Mouse (Mus musculus): ENCODE results near the gene S100a2. TPM values are rescaled to one million over a fixed set of nuclear protein-coding genes. Genes with fewer than 3 reads are reported as not detected.

S100a2 gene
- polyA plus RNA-seq, 1 experiment = not detected

- Histone ChIP-seq H3K4me3 (ENCODE audit: insufficient read depth, low read length) (no peak overlapping the region), H3K27ac (ENCODE audit: insufficient read depth, low read length) (no peak overlapping the region), H3K4me1 (ENCODE audit: control insufficient read depth, insufficient read depth, low read length) (peaks cover 9% of the 10 kb centered on the region)
- TF ChIP-seq POLR2A (IDR thresholded peaks at IDR 0.05; ENCODE audit: low read depth, low read length) (no peak), CTCF (IDR thresholded peaks at IDR 0.05; ENCODE audit: borderline replicate concordance, insufficient read depth, low read length) (no peak)
These were observed 13.6 kb upstream of the S100a2 start for GRCm38 (mm10) chr3:90576351-90577001.

DNA sequence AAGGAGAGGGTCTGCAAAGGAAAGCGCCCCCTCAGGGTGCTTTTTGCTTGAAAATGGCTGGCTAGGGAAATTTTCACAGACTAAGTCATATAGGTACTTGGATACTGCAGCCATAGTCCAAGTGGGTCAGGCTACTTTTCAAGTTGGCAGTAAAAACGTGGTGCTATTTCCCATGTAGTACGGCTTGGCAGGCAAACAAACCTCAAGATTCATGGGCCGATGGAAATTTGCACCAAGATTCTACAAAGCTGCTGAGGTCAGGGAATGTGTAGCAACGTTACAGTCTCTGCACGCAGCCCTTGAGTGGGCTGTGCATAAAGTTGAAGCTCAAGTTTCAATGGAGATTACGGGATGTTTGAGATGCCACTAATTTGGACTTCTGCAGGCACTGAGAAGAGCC lies 10.6 kb upstream of the S100a2 start:
- Histone ChIP-seq H3K4me1 (ENCODE audit: control insufficient read depth, insufficient read depth, low read length) (peaks cover 9% of the 10 kb centered on the region), H3K27ac (ENCODE audit: insufficient read depth, low read length) (0 out of 2 replicates have a peak overlapping the region, but pooled peaks have one; percentile 13), H3K4me3 (ENCODE audit: insufficient read depth, low read length) (no peak overlapping the region)
- no peak for TF ChIP-seq POLR2A (IDR thresholded peaks at IDR 0.05; ENCODE audit: low read depth, low read length)

- no peak overlapping the region for H3K27ac ChIP-seq (ENCODE audit: insufficient read depth, low read length)
- H3K4me3 ChIP-seq (ENCODE audit: insufficient read depth, low read length) = no peak overlapping the region
- TF ChIP-seq CTCF (IDR thresholded peaks at IDR 0.05; ENCODE audit: borderline replicate concordance, insufficient read depth, low read length) (no peak), POLR2A (IDR thresholded peaks at IDR 0.05; ENCODE audit: low read depth, low read length) (no peak)
- peaks cover 8% of the 10 kb centered on the region for H3K4me1 ChIP-seq (ENCODE audit: control insufficient read depth, insufficient read depth, low read length)
These were observed 8.9 kb upstream of the S100a2 start for GRCm38 (mm10) chr3:90581141-90581540.

GRCm38 (mm10) chr3:90582156-90582555 lies 7.9 kb upstream of the S100a2 start:
- TF ChIP-seq CTCF (IDR thresholded peaks at IDR 0.05; ENCODE audit: borderline replicate concordance, insufficient read depth, low read length) (no peak), POLR2A (IDR thresholded peaks at IDR 0.05; ENCODE audit: low read depth, low read length) (no peak)

GRCm38 (mm10) chr3:90582556-90582955 lies 7.5 kb upstream of the S100a2 start:
- H3K4me3 ChIP-seq (ENCODE audit: insufficient read depth, low read length) = no peak overlapping the region
- TF ChIP-seq POLR2A (IDR thresholded peaks at IDR 0.05; ENCODE audit: low read depth, low read length) (no peak), CTCF (IDR thresholded peaks at IDR 0.05; ENCODE audit: borderline replicate concordance, insufficient read depth, low read length) (no peak)

More at GRCm38 (mm10) chr3:90582156-90582555, 7.9 kb upstream of the S100a2 start:
- Histone ChIP-seq H3K4me3 (ENCODE audit: insufficient read depth, low read length) (no peak overlapping the region), H3K4me1 (ENCODE audit: control insufficient read depth, insufficient read depth, low read length) (peaks cover 9% of the 10 kb centered on the region), H3K27ac (ENCODE audit: insufficient read depth, low read length) (no peak overlapping the region)

DNA sequence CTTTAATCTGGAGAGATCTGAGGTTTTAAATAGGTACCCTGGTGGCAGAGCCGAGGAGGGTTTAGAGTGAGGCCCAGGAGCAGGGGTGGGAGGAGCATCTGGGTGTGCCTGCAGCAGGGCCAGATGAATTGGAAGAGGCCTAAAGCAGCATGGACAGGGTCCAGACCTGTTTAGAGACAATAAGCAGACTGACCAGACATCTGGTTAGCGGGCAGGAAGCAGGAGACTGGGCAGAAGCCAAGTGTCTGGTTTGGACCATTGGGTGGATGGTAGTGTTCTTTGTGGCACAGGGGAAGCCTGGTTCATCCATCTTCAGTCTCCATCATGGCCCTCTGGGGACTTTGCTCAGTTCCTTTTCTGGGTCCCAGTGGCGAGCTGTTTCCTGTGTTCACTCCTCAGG lies 6.2 kb upstream of the S100a2 start:
- Histone ChIP-seq H3K27ac (ENCODE audit: insufficient read depth, low read length) (no peak overlapping the region), H3K4me3 (ENCODE audit: insufficient read depth, low read length) (no peak overlapping the region), H3K4me1 (ENCODE audit: control insufficient read depth, insufficient read depth, low read length) (peaks cover 16% of the 10 kb centered on the region)
- TF ChIP-seq POLR2A (IDR thresholded peaks at IDR 0.05; ENCODE audit: low read depth, low read length) (no peak), CTCF (IDR thresholded peaks at IDR 0.05; ENCODE audit: borderline replicate concordance, insufficient read depth, low read length) (no peak)

More at GRCm38 (mm10) chr3:90582556-90582955, 7.5 kb upstream of the S100a2 start:
- Histone ChIP-seq H3K4me1 (ENCODE audit: control insufficient read depth, insufficient read depth, low read length) (peaks cover 12% of the 10 kb centered on the region), H3K27ac (ENCODE audit: insufficient read depth, low read length) (no peak overlapping the region)

GRCm38 (mm10) chr3:90585595-90585994 lies 4.5 kb upstream of the S100a2 start:
- Histone ChIP-seq H3K4me1 (ENCODE audit: control insufficient read depth, insufficient read depth, low read length) (peaks cover 24% of the 10 kb centered on the region), H3K4me3 (ENCODE audit: insufficient read depth, low read length) (no peak overlapping the region), H3K27ac (ENCODE audit: insufficient read depth, low read length) (peak overlapping the region; percentile 99)
- TF ChIP-seq CTCF (IDR thresholded peaks at IDR 0.05; ENCODE audit: borderline replicate concordance, insufficient read depth, low read length) = peak; percentile 31; the same call in 1 of the 2 replicates
- TF ChIP-seq POLR2A (IDR thresholded peaks at IDR 0.05; ENCODE audit: low read depth, low read length) = no peak

GRCm38 (mm10) chr3:90586016-90586643 lies 3.9 kb upstream of the S100a2 start:
- Histone ChIP-seq H3K27ac (ENCODE audit: insufficient read depth, low read length) (peak overlapping the region; percentile 99), H3K4me1 (ENCODE audit: control insufficient read depth, insufficient read depth, low read length) (peaks cover 24% of the 10 kb centered on the region), H3K4me3 (ENCODE audit: insufficient read depth, low read length) (no peak overlapping the region)
- TF ChIP-seq CTCF (IDR thresholded peaks at IDR 0.05; ENCODE audit: borderline replicate concordance, insufficient read depth, low read length) (no peak), POLR2A (IDR thresholded peaks at IDR 0.05; ENCODE audit: low read depth, low read length) (no peak)

DNA sequence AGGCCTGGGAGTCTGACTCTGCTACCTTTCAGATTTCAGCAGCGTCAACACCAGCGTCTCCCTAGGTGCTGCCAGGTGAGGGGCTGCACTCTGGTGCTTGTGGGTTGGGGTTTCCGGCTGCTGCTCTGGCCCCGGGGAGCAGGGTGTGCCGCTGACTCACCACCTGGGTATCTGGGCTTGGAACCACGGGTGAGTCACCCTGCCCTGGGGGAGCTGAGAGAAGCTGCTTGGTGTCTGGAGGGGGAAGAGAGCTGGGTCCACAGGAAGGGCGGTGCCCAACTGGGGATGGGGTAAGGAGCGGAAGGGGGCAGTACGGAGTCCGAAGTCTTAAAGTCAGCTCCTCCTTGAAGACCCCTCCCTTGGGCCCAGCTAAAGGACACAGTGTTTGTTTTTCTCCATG lies 3.1 kb upstream of the S100a2 start:
- H3K4me1 ChIP-seq (ENCODE audit: control insufficient read depth, insufficient read depth, low read length) = peaks cover 24% of the 10 kb centered on the region
- H3K27ac ChIP-seq (ENCODE audit: insufficient read depth, low read length) = peak overlapping the region; percentile 99
- TF ChIP-seq POLR2A (IDR thresholded peaks at IDR 0.05; ENCODE audit: low read depth, low read length) = no peak
- peak; percentile 18; the same call in 1 of the 2 replicates for TF ChIP-seq CTCF (IDR thresholded peaks at IDR 0.05; ENCODE audit: borderline replicate concordance, insufficient read depth, low read length)
- no peak overlapping the region for H3K4me3 ChIP-seq (ENCODE audit: insufficient read depth, low read length)
